In the genomic region with DNA sequence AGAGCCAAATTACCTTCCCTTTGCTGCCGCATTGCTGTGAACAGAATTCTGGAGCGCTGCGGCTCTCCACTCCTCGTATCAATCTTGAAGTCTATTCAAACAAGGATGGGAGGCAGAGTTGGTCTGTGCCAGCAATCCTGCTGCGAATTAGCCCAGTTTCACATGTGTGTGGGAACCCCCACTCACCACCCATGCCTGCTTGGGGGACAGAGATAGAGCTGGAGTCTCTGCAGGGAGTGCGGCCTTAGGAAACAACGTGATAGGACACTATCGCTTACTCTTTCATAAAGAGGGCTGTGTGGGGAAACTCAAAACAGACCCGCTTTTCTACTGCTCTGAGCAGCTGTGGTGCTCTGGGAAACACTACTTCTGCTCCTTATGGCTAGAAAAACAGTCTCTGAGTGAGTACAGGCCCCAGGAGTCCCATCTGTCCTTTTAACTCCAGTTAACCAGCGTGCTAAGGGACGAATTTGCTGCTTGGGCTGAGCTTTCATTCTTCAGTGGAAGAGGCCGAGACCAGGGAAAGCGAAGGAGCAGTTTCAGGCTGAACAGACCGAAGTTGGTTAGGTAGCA, we compare ENCODE assay signal across 10 mouse cellular contexts.
DNase-seq lines count a peak whose midpoint lies in the region; ATAC-seq and TF ChIP-seq lines count a peak whose summit lies in the region.
"Had no signal": no experiment of that assay in that cellular context is flagged by ENCODE, and none has a peak within 500 bp of the region (broad histone marks: within the 10 kb centered on the region; RNA-seq: fewer than 3 reads in every experiment).

No protein-coding gene starts in this region.

- intact Hi-C loops in left cerebral cortex, postnatal 10 days (cut with DNase I), result no loop called here

- no peaks in the 10 kb centered on the region for H3K9me3 ChIP-seq in limb, embryonic 15.5 days
- H3K9me3 ChIP-seq: kidney, embryonic 15.5 days had no signal

- 28% methylated on average over 14 of the region's 14 CpGs for WGBS in cerebellum, adult 2 months
- 45% methylated on average over 14 of the region's 14 CpGs for WGBS in limb, embryonic 15.5 days

- H3K4me1 ChIP-seq in cerebellum, adult 2 months (ENCODE audit: control insufficient read depth, insufficient read depth, low read length), result peaks cover 9% of the 10 kb centered on the region
- peaks cover 9% of the 10 kb centered on the region; the same call in 1 of the 2 replicates for H3K4me1 ChIP-seq in limb, embryonic 15.5 days
- H3K4me1 ChIP-seq: kidney, embryonic 15.5 days had no signal

- no peak for ATAC-seq in limb, embryonic 15.5 days (ENCODE audit: insufficient number of reproducible peaks, low FRiP score, low TSS enrichment, low read depth)

- H3K4me3 ChIP-seq in cerebellum, adult 2 months (replicated peaks; ENCODE audit: insufficient read depth, low read depth, low read length), result peak overlapping the region; percentile 30
- no peak overlapping the region for H3K4me3 ChIP-seq in limb, embryonic 15.5 days
- H3K4me3 ChIP-seq: heart, embryonic 13.5 days; kidney, embryonic 15.5 days had no signal

- TF ChIP-seq CTCF in cerebellum, adult 2 months (IDR thresholded peaks at IDR 0.05; ENCODE audit: borderline replicate concordance, insufficient read depth, low read depth, low read length), result no peak

- H3K27me3 ChIP-seq in cerebellum, adult 2 months (ENCODE audit: control insufficient read depth, insufficient read depth, low read length), result no peaks in the 10 kb centered on the region
- peaks cover 32% of the 10 kb centered on the region for H3K27me3 ChIP-seq in limb, embryonic 15.5 days
- H3K27me3 ChIP-seq: kidney, embryonic 15.5 days had no signal

- no peak overlapping the region for H3K9ac ChIP-seq in limb, embryonic 15.5 days
- H3K9ac ChIP-seq: heart, embryonic 13.5 days; kidney, embryonic 15.5 days had no signal

- H3K4me2 ChIP-seq in limb, embryonic 15.5 days, result peak overlapping the region; percentile 19; the same call in 1 of the 2 replicates
- H3K4me2 ChIP-seq: heart, embryonic 13.5 days; kidney, embryonic 15.5 days had no signal

- no peak for TF ChIP-seq POLR2A in cerebellum, adult 2 months (IDR thresholded peaks at IDR 0.05; ENCODE audit: borderline replicate concordance, insufficient read depth, low read length)

- peak; percentile 9 to 78 for DNase-seq in left cerebral cortex, postnatal 10 days (ENCODE audit: extremely low spot score in 1 of 2, low spot score in 2 of 2)
- no peak for DNase-seq in left cerebral cortex, adult 8-10 months (ENCODE audit: low spot score in 2 of 2)
- peak; percentile 40 to 56 for DNase-seq in cerebellum, adult 2 months
- peak; percentile 38 for DNase-seq in embryo, embryonic 11 days
- DNase-seq in adipocyte (ENCODE audit: low spot score), result no peak
- no peak for DNase-seq in adrenal gland, adult 8-10 months
- DNase-seq: adrenal gland, postnatal 25 days had no signal

- no peaks in the 10 kb centered on the region for H3K36me3 ChIP-seq in limb, embryonic 15.5 days
- H3K36me3 ChIP-seq: heart, embryonic 13.5 days had no signal

- H3K27ac ChIP-seq in cerebellum, adult 2 months (ENCODE audit: insufficient read depth, low read length), result no peak overlapping the region
- H3K27ac ChIP-seq in limb, embryonic 15.5 days, result 0 out of 2 replicates have a peak overlapping the region, but pooled peaks have one; percentile 33
- H3K27ac ChIP-seq: heart, embryonic 13.5 days; kidney, embryonic 15.5 days had no signal

Comparison
In these comparisons a context has a peak if more than half of its experiments do, and no peak if none do; other contexts are left out.
1. DNase-seq: peak in left cerebral cortex, postnatal 10 days (2 of 2), cerebellum, adult 2 months (2 of 2) and embryo, embryonic 11 days (single experiment); none in left cerebral cortex, adult 8-10 months (0 of 2), adipocyte (single experiment) and adrenal gland, adult 8-10 months (single experiment).